Mouse (Mus musculus) urinary bladder, adult 2 months (tissue): ENCODE results near the gene Eno1. TPM values are rescaled to one million over a fixed set of nuclear protein-coding genes. Genes with fewer than 3 reads are reported as not detected.
"Not testable (repeated sequence)": the region's sequence is repeated elsewhere in the genome, so short reads cannot be mapped to it uniquely, and the experiment has no call there.

ENCODE experiments used
- DNase-seq: peaks from one replicate; pipeline ENCODE4 v3.0.0; 2022; ENCODE audit warnings: low spot score
- polyA plus RNA-seq: library from polyadenylated mRNA; depleted of rRNA; stranded (reverse); fragments of >200 nt; gene quantifications from 2 replicates; pipeline ENCODE4 v1.2.3, GENCODE M21; 2012

Gene Eno1
- polyA plus RNA-seq, 1 experiment: 340 TPM

DNA sequence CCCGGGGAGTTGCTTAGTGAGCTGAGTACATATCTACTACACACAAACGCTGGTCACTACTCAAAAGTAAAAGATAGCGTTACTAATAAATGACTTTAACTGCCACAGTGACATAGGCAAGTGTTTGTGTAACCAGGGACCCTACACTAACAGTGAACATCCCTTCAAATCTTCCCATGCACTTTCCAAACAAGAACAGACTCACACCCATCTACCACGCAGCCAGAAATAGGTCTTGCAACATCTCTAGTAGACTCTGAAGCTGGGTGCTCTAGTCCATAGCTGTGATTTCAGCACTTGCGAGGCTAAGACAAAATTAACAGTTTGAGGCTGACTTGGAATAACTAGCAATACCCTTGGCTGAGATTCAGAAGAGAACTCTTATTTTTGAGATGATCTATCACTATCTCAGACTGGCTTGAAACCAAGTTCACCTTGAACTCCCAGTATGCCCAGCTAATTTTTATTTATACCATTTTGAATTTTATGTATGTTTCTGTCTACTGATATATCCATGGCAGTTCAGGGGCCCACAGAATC lies 13.3 kb downstream of the Eno1 start:
- DNase-seq: no peak

- DNase-seq: no peak
Observed at GRCm38 (mm10) chr4:150250549-150251422, 14.3 kb downstream of the Eno1 start.

DNA sequence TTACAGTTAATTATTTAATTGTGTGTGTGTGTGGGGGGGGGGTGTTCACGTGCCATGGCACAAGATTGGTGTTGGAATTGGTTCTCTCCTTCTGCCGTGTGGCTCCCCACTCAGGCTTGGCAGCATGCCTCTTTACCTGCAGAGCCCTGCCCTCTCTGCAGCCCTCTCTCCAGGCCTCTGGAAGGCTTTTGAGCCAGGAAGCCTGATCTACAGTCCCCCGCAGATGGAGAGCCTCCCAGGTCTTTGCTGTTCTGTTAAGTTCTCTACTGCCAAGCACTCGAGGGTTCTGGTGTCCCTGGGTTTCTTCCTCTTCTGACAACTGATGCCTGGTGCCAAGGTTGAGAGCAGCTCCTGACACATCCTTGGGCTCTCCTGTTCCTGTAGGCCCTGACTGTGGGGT lies 17.9 kb downstream of the Eno1 start:
- DNase-seq: no peak

GRCm38 (mm10) chr4:150255181-150255580 lies 18.7 kb downstream of the Eno1 start:
- DNase-seq: no peak

DNA sequence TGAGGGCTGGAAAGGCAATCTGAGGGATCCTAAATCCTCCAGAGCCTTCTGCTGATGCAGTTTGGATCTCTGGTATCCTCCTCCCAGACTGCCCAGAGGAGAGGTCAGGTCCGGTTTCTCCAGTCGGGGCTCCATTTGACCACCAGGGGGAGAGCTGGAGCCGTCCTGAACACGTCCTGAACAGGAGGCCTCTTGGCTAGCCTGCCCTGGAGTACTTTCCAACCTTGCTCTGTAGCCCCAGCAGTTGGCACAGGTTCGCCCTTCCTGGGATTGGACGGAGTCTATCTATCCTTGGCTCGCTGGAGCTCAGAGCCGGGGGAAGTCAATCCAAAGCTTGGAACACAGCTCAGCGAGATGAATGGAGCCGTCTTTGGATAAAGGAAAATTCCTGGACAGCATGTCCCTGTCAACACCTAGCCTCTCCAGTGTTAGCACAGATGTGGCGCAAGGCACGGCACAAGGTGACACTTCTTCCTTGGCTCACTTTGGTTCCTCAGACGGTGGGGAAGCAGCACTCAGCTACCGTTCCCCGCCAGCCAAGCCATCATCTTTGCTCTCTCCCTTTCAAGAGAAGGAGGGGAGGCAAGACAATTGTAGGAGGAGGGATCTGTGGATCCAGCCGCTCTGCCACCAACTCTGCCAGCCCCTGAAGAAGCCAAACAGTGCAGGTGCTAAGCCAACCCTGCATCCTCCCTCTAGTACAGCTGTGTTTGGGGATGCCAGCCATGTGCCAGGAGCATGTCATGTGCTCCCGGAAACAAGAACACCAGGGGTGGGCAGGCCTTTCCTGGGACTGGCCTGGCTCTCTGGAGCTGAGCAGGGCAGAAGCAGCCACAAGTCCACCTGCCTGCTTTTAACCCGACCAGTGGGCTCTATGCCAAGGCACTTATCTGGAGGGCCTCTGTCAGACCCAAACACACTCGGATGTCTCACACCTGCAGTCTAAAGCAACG lies 21.0 kb downstream of the Eno1 start:
- DNase-seq: peak; percentile 67

DNA sequence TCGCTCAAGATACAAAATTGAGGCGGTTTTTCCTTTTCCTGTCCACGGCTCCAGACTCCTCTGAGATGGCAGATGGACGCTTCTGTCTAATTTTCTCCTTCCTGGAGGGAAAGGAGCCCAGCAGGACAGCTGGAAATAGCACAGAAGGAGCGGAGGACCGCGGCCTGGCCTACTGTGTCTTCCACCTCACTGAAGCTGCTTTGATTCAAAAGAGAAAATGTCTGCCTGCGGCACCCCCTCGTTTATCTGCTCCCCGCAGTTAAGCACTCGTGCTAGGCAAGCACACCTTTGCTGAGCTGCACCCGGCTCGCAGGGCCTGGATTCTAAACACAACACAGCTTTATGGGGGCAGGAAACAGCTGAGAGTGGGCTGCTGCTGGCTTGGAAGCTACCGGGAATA lies 21.9 kb downstream of the Eno1 start:
- no peak for DNase-seq

DNA sequence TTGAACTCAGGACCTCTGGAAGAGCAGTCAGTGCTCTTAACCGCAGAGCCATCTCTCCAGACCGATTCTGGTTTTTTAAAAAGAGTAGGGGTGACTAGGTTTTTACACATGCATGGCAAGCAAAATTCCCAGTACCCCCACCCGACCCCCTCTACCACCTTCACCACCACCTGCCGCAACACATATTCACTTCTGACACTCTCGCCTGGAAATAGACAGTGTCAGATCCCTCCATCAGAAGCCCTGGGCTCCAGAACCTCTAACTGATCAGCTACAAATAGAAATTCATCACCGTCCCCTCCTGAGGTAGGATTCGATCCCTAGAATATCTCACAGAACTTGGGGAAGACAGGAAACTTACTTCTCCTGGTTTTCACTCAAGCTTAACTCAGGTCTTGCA lies 23.1 kb downstream of the Eno1 start:
- DNase-seq: no peak

GRCm38 (mm10) chr4:150260111-150260510 lies 23.6 kb downstream of the Eno1 start:
- no peak for DNase-seq

- DNase-seq: no peak
Observed at GRCm38 (mm10) chr4:150260745-150261144, 24.2 kb downstream of the Eno1 start.

DNA sequence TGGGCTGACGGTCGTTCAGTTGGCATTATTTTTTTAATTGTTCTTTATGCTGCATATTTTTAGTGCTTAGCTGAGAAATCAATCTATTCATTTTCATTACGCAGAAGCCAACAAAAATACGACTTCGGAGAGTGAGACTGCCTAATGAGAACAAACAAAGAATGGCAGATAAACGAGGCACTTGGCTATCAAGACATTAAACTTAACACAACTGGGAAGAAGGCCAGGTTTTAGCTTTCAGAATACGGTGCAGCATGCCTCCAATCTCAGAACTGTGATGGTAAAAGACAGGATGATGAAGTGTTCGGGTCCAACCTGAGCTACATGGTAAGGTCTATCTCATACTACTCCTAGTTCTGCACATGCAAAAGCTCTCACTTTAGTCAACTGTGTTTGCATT lies 25.8 kb downstream of the Eno1 start:
- DNase-seq: no peak

DNA sequence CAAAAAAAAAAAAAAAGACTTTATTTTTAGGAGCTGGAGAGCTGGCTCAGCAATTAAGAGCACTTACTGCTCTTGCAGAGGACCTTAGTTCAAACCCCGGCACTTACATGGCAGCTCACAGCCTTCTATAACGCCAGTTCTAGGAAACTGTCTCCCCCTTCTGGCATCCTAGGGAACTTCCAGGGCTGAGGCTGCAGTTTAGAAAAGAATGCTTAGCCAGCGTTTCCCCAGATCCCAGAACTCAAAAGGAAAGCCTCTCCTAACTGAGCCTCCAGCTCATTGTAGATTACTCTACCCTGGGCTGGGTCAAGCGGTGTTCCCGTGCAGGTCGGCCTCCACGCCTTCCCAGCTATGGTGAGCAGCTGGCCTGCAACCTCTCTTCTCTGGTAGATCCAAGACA lies 28.4 kb downstream of the Eno1 start:
- no peak for DNase-seq

DNA sequence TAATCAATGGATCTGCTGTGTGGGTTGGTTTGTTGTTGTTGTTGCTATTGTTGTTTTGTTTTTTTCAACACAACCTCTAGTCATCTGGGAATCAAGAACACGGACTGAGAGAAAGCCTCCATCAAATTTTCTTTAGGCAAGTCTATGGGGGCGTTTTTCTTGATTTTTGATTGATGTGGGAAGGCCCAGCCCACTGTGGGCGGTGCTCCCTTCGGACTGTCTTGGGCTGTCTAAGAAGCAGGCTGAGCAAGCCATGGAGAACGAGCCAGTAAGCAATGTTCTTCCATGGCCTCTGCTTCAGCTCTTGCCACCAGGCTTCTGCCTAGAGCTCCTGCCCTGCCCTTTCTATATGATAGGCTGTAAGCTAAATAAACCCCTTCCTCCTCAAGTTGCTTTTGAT lies 28.9 kb downstream of the Eno1 start:
- DNase-seq: no peak

- DNase-seq: no peak
Observed at GRCm38 (mm10) chr4:150266655-150267223, 30.2 kb downstream of the Eno1 start.

- DNase-seq: no peak
Observed at GRCm38 (mm10) chr4:150268674-150269653, 32.4 kb downstream of the Eno1 start.

GRCm38 (mm10) chr4:150269679-150270078 lies 33.2 kb downstream of the Eno1 start:
- no peak for DNase-seq

DNA sequence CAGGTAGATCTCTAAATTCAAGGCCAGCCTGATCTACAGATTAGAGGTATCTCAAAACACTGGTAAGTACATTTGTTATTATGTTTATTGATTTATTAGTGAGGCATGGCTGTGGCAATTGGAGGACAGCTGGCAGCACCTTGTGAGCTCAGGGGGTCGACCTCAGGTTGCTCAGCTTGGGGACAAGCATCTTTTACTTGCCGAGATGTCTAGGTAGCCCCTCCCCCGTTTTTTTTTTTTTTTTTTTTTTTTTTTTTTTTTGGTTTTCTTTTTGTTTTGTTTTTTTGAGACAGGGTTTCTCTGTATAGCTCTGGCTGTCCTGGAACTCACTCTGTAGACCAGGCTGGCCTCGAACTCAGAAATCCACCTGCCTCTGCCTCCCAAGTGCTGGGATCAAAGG lies 34.2 kb downstream of the Eno1 start:
- DNase-seq: not testable (repeated sequence)

GRCm38 (mm10) chr4:150272725-150273124 lies 36.2 kb downstream of the Eno1 start:
- no peak for DNase-seq

GRCm38 (mm10) chr4:150275531-150275930 lies 39.0 kb downstream of the Eno1 start:
- no peak for DNase-seq

- not testable (repeated sequence) for DNase-seq
Observed at GRCm38 (mm10) chr4:150279336-150279735, 42.8 kb downstream of the Eno1 start.

- DNase-seq: no peak
Observed at GRCm38 (mm10) chr4:150280002-150280401, 43.5 kb downstream of the Eno1 start.

- no peak for DNase-seq
Observed at GRCm38 (mm10) chr4:150280459-150280858, 43.9 kb downstream of the Eno1 start.
